Mouse (Mus musculus) layer of hippocampus, postnatal 36 days (tissue): ENCODE data around the gene Trpv1. TPM values are rescaled to one million over a fixed set of nuclear protein-coding genes. Genes with fewer than 3 reads are reported as not detected.

ENCODE experiments used
- DNase-seq, 2 experiments: peaks; one replicate each; pipeline ENCODE4 v3.0.0; 2022
- total RNA-seq, 2 experiments: library from RNA; stranded (reverse); gene quantifications; 2 replicates each; pipeline ENCODE4 v1.2.3; 2021

Gene Trpv1
- total RNA-seq, 2 experiments from 2014 or later: 0.17 TPM; not detected in 1

DNA sequence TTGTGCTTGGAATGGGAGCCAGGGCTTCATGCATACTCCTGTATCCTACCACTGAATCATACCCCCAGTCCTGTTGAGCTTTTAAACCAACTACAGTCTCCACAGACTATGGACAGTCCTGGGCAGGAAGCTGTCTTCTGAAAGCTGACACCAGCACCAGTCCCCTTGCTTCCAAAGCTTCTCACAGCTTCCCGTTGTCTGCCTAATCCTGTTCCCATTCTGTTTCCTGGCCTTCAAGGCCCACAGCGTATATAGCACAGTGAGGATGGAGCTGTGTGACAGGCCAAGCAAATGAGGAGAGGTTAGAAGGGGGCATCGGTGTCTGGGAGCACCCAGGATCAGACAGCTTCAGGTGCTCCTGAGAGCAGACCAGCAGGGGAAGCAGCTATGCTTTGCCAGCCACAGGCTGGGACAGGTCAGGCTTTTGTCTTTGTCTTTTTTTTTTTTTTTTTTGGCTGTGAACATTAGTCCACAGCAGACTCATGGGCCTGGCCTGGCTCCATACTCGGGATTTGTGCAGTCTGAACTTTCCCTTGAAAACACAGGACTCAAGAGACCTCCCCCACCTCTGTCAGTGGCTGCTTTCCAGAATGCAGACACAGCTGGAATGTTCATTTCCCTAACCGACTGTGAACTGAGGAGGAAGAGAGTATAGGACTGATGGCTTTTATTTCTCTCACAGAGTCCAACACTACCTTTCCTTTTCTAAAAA is 2.1 kb downstream of the Trpv1 start:
- DNase-seq: no peak

DNA sequence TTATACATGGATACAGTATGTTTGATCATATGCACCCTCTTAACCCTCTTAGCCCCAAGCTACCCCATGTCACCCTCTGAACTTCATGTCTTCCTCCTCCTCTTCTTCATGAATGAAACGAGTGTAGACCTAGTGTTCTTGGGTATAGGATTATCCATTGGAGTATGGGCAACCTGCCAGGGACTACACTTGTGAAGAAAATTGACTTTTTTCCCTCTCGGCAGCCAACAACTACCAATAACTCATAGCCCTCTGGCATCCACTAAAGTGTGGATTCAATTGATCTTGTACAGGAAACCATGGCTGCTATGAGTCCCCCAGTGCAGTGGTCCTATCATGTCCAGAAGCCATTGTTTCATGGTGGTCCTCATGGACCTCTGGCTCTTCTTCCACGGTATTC is 2.6 kb downstream of the Trpv1 start:
- DNase-seq: no peak

DNA sequence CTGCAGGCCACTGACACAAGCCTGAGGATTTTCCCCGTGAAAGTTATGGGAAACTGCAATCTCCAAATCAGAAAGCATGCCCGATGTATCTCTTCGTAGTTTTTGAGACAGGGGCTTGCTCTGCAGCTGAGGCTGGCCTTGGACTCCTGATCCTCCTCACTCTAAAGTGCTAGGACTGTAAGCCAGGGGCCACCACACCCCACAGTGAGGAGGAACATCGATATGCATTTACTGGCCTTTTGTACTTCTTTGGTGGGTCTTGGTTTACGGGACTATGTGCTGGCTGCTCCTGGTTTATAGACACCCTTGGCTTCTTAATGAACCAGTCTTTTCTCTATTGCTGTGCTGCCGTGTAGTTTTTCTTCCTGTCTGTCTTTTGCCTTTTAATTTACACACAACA is 8.1 kb downstream of the Trpv1 start:
- DNase-seq: no peak

DNA sequence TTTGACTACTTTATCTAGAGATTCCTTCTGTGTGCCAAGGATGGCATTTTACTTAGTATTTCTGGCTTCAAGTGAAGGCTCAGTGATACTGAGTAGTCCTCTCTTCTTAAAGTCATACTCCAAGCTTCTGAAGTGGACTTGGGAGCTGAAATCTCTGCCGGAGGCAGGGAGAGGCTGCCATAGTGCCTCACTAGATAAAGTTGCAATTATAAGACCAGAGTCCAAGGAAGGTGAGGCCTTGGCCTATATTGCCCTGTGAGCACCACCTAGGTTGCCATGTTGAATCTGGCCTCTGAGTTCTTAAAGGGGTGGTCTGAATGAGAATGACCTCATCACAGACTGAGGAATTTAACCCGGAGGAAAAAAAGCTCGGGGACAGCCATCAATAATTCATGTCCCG is 8.7 kb downstream of the Trpv1 start:
- DNase-seq: no peak

DNA sequence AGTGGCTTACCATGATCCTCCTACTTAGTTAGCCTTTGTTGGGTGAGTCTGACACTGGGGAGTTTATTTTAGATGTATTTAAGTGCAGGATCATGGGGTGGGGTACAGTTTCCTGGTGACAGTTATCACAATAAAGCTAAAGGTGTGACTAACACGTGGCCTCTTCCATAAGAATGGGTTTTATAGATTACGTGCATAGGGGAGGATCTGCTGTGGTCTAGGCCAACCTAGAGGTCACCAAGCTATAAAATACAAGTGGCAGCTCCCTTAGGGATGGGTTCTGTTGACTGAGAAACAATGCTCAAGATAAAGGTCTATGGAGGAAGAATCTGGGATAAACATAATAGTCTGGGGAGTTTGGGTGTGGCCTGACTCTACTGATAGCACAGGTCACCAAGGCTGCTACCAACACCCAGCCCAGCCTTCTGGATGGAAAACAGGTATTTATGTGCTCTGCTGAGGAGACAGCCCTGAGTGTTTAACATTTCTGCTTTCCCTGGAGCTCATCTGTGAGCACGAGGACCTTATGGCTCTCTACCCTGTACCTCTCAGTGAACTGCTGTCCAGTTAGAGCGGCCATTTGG is 23.4 kb downstream of the Trpv1 start:
- no peak for DNase-seq

DNA sequence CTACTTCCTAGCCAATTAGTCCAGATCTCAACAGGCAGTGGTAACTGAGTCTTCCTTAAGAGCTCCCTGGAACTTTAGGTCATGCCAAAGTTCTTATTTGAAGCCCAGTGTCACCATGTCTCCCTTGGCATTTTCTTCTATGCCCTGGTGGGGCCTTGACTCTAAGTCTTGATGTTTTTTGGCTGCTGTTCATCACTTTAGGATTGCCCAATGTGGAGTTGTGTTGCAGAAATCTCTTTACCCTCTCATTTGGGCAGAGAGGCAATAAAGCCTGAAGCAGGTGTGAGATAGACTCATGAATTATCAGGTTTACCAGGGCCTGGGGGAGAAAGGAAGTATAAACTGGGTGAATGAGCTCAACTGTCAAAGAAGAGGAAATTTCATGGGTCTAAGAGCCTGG is 24.6 kb downstream of the Trpv1 start:
- no peak for DNase-seq

DNA sequence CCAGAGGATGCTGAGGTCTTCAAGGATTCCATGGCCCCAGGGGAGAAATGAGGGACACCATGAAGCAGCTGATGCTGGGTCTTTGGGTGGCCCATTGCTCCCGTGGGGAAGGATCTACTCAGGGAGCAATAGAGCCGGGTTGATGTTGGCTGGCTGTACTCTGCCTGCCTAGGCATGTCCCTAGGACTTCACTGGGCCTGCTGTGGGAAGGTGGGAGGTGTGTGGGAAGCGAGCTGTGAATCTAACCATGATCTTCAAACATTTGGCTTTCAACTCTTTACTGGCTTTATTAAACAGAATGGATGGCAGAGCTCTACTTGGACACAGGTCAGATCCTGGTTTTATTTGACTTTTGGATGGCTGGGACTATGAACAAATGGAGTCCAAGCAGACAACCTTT is 26.4 kb downstream of the Trpv1 start:
- no peak for DNase-seq

DNA sequence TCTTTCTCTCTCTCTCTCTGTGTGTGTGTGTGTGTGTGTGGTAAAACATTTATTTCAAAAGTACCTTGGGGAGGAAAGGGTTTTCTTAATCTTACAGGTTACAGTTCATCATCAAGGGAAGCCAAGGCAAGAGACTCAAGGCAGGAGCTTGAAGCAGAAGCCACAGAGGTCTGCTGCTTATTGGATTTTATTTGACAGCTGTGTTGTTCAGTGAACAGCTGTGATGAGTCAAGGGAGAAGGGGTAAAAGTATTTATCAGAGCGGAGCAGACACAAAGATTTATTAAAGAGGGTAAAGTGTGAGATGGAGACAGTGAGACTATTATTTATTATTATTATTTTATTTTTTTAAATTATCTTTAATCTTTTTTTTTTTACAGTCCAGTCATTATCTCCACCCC is 27.3 kb downstream of the Trpv1 start:
- no peak for DNase-seq

DNA sequence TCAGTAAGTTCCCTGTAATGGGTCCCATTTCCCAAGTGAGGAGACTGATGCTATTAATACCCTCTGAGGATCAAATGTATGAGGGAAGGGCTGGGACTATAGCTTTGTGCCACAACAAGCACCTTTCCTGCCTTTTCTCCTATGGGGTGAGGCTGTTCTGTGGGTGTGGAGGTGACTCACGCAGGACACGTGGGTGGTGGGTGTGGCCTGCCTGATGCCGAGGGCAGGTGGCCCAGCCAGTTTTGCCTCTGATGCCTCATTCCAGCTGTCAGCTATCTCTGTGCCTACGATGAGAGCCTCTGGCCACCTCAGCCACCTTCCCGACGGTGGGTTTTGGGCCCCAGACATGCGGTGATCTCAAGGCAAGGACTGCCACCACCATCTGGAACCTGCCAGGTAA is 33.2 kb downstream of the Trpv1 start, which contains the start of gene Trpv3:
TSS of gene Trpv3 (plus strand) at position 122 of the 400 bp plus-strand sequence.
- DNase-seq: no peak

DNA sequence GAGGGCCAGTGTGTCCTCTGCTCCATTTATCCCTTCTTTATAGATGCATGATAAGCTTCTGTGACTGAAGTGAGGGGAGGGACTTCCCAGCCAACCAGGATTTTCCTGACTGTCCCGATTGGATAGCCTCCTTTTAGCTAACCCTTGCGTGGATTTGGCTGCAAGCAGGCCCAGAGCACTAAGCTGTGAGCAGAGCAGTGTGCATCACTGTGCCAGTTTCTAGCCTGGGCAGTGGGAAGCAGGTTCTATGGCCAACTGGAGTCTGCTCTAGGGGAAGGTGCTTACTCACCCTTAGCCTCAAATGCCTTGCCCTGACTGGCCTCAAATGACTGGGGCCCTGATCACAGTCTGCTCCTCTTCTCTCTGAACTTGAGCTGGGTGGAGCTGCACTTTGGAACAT is 40.7 kb downstream of the Trpv1 start:
- no peak for DNase-seq

DNA sequence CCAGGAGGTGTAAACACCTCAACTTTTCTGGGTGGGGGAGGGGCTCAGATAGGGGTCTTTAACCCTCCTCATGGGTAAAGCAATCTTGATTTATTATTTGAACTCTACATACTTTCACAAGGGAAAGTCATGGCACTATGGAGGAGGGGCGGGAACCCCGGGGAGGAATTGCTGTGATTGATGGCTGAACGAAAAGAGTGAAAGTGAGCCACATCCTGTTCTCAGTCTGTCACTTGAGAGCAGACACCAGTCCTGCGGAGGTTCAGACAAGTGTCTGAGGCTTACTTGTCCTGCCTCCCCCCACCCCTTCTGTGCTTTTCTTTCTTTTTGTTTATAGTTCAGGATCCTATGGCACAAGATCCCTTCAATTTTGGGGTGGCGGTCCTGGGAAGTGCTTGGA is 46.6 kb downstream of the Trpv1 start:
- no peak for DNase-seq

DNA sequence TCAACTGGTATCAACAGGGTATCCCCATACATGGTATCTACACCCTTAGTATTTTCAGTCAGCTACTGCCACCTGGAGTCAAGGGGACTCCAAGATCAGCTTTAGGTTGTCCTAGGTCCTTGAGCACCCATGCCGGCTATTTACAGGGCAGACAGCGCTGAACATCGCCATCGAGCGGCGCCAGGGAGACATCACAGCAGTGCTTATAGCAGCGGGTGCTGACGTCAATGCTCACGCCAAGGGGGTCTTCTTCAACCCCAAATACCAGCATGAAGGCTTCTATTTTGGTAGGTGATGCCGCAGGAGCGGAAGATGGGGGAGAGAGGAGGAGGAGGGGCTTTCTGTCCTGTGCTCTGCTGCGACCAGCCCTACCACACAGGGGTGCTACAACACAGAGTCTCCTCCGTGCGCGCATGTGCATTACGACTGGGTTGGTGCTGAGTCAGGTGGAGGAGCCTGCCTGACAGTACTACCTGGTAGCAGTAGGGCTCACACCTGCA is 47.5 kb downstream of the Trpv1 start:
- peak; percentile 66 to 75 for DNase-seq

DNA sequence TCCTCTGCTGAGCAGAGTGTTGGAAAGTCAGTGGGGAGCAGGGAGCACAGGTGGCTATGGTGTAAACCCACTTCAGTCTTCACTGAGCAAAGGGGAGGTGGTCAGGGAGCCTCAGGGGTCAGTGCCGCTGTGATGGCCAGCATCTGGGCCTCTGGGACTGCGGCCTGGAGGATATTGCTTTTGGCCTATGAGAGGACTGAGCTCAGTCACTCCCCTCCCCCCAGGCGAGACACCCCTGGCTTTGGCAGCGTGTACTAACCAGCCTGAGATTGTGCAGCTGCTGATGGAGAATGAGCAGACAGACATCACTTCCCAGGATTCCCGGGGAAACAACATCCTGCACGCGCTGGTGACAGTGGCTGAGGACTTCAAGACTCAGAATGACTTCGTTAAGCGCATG is 49.3 kb downstream of the Trpv1 start:
- DNase-seq: no peak

DNA sequence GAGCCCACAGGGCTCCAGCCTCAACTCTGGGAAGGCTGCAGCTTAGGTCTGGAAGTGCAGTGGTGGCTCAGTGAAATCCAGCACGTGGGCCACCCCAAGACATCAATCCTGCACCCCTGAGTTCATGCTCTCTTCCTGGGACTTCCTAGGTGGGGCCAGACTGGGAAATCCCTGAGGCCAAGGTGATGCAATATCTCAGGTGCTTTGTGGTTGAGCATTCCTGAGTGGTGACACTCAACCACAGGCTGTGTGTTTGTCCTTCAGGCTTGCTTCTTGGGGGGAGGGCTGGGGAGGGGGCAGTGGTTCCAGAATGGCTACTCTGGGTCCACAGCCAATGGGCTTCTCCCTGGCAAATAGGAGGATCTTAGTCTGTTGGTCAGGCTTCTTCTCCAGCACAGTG is 49.8 kb downstream of the Trpv1 start:
- DNase-seq: no peak

DNA sequence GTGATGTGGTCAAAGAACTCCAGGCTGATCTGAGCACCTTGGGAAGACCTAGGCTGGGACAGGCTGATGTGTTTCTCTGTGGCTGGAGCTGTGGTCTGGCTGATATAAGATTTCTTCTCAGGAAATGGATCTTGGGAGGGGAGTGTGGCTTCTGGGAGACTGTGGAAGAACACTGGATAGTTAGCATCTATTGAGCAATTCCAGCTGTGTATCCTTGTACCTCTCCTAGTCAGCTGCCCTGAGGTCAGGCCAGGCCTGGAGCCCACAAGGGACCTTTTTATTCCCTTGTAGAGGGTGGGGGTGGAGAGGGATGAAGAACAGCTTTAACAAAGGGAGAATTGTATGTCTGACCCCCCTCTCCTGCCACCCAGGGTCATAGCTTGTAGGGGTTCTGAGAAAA is 50.3 kb downstream of the Trpv1 start:
- DNase-seq: no peak

DNA sequence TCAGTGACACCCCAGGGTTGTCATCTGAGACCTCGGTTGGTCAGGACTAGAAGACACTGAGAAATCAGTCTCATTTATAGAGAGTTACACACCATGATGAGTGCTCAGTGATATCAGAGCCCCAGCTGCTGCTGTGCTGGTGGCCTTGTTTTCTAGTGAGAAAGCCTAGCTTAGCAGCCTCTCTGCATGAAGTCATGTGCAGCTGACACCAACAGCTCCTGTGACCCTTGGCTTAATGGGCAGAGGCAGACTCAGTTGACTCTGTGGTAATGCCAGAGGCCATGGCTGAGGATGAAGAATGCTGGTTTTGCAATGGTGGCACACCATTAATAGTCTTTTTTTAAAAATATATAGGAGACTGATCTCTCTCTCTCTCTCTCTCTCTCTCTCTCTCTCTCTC is 55.5 kb downstream of the Trpv1 start:
- DNase-seq: no peak

DNA sequence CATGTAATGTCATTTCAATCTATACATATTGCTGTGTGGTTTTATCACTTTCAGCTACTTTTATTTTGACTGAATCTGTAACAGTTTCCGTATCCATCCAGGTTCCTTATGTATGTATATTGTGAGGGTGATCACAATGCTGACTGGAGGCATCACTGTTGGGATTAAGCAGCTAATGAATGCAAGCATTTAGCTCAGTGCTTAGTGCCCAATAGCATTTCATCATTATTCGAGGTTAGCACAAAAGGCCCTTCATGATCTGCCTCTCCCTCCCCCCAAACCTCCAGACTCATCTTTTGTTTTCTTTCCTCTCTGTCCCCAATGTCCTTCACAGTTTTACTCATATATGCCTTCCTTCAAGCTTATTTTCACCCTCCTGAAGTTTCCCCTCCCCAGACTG is 69.0 kb downstream of the Trpv1 start:
- no peak for DNase-seq

Other genes with a start within 250 kb of the Trpv1 start
- under 1 TPM; 0.46 to 0.62 TPM for gene P2rx1, start 235.2 kb upstream of the Trpv1 start, total RNA-seq
- 100 to 1,000 TPM; 157 to 161 TPM for gene Camkk1, start 215.3 kb upstream of the Trpv1 start, total RNA-seq
- 10 to 100 TPM; 10.3 to 10.9 TPM for gene Ncbp3, start 186.5 kb upstream of the Trpv1 start, total RNA-seq
- gene Itgae, start 143.7 kb upstream of the Trpv1 start, total RNA-seq: under 1 TPM; 0.15 to 0.18 TPM
- under 1 TPM; 0.23 to 0.32 TPM for gene Haspin, start 96.0 kb upstream of the Trpv1 start, total RNA-seq
- 1 to 10 TPM; 2.3 to 3.4 TPM for gene P2rx5, start 73.9 kb upstream of the Trpv1 start, total RNA-seq
- gene Emc6, start 57.3 kb upstream of the Trpv1 start, total RNA-seq: 10 to 100 TPM; 51.5 to 59.7 TPM
- gene Tax1bp3, start 57.2 kb upstream of the Trpv1 start, total RNA-seq: 10 to 100 TPM; 10.9 to 11.2 TPM
- 10 to 100 TPM; 21.2 to 24.8 TPM for gene Ctns, start 35.2 kb upstream of the Trpv1 start, total RNA-seq
- gene Shpk, start 34.8 kb upstream of the Trpv1 start, total RNA-seq: 1 to 10 TPM; 3.4 to 3.5 TPM
- gene Trpv3, start 33.1 kb downstream of the Trpv1 start, total RNA-seq: under 1 TPM; 0.25 to 0.38 TPM
- gene Aspa, start 95.3 kb downstream of the Trpv1 start, total RNA-seq: 10 to 100 TPM; 11.9 to 14.4 TPM
- not detected for gene Gm49340, start 95.4 kb downstream of the Trpv1 start, total RNA-seq
- not detected for gene Spata22, start 95.4 kb downstream of the Trpv1 start, total RNA-seq
- gene Olfr20, start 116.5 kb downstream of the Trpv1 start, total RNA-seq: not detected
- gene Olfr376, start 137.0 kb downstream of the Trpv1 start, total RNA-seq: not detected
- gene Olfr1, start 165.3 kb downstream of the Trpv1 start, total RNA-seq: not detected
- not detected for gene Olfr378, start 194.2 kb downstream of the Trpv1 start, total RNA-seq
- gene Olfr380, start 223.2 kb downstream of the Trpv1 start, total RNA-seq: not detected